Mouse (Mus musculus): ENCODE measurements around the gene Grin2d. TPM values are rescaled to one million over a fixed set of nuclear protein-coding genes. Genes with fewer than 3 reads are reported as not detected.

The Grin2d gene
- polyA plus RNA-seq, 1 experiment from 2014 or later = 1.5 TPM

DNA sequence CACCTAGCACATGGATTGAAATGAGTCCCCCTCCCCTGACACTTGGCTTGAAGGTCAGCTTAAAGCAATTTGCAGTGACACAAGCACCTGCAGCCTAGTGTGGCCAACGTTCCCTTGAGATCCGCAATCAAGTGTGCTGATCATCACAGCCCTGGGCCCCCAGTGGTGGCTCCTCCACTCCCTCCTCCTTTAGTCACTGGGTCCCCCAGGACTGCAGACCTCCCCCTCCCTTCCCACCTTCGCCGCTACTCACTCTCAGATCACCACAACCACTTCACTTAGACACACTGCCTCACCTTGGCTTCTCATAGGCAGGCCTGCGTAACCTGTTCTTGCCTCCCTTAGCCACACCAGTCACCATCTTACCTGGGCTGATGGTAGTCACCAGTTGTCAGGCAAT, 72.2 kb downstream of the Grin2d start:
- Histone ChIP-seq H3K4me2 (ENCODE audit: low read length) (no peak overlapping the region), H3K27ac (ENCODE audit: low read length) (no peak overlapping the region), H3K9me3 (ENCODE audit: control insufficient read depth, low read length) (no peaks in the 10 kb centered on the region), H3K27me3 (replicated peaks; ENCODE audit: control insufficient read depth, insufficient read depth, low read length) (no peaks in the 10 kb centered on the region), H3K4me1 (replicated peaks; ENCODE audit: control insufficient read depth, insufficient read depth, low read length) (no peaks in the 10 kb centered on the region), H3K9ac (replicated peaks; ENCODE audit: low read depth, low read length) (no peak overlapping the region), H3K36me3 (ENCODE audit: control insufficient read depth, insufficient read depth) (peaks cover 30% of the 10 kb centered on the region), H3K4me3 (replicated peaks; ENCODE audit: low read length) (no peak overlapping the region)
- no peak for ATAC-seq
- WGBS = 70% methylated on average over 5 of the region's 5 CpGs

- no peak for ATAC-seq
Observed at GRCm38 (mm10) chr7:45802551-45802950, 75.6 kb downstream of the Grin2d start.

DNA sequence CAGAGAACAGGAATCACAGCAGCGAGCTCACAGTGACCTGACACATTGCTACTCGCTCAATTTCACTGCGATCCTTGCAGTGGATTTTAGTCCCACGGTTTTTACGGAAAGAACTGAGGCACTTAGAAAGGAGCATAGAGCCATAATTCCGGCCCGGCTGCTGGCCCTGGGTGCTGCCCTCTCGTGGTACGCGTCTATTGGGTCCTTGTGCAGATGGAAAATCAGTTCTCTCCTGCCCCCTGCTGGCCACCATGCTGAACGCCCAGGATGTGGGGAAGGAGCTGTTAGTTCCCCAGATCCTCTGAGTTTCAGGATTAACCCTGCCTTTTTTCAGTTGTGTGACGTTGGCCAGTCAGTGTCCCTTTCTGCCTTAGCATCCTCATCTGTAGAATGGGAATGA, 76.8 kb downstream of the Grin2d start:
- Histone ChIP-seq H3K27ac (ENCODE audit: low read length) (no peak overlapping the region), H3K36me3 (ENCODE audit: control insufficient read depth, insufficient read depth) (peaks cover 8% of the 10 kb centered on the region; the same call in 1 of the 2 replicates), H3K4me3 (replicated peaks; ENCODE audit: low read length) (no peak overlapping the region), H3K9me3 (ENCODE audit: control insufficient read depth, low read length) (no peaks in the 10 kb centered on the region), H3K27me3 (replicated peaks; ENCODE audit: control insufficient read depth, insufficient read depth, low read length) (no peaks in the 10 kb centered on the region), H3K4me1 (replicated peaks; ENCODE audit: control insufficient read depth, insufficient read depth, low read length) (peaks cover 18% of the 10 kb centered on the region), H3K4me2 (ENCODE audit: low read length) (no peak overlapping the region), H3K9ac (replicated peaks; ENCODE audit: low read depth, low read length) (no peak overlapping the region)
- peak; percentile 67 for ATAC-seq
- 4% methylated on average over 12 of the region's 12 CpGs for WGBS

More at GRCm38 (mm10) chr7:45802551-45802950, 75.6 kb downstream of the Grin2d start:
- Histone ChIP-seq H3K4me1 (replicated peaks; ENCODE audit: control insufficient read depth, insufficient read depth, low read length) (peaks cover 11% of the 10 kb centered on the region), H3K9ac (replicated peaks; ENCODE audit: low read depth, low read length) (no peak overlapping the region), H3K4me2 (ENCODE audit: low read length) (no peak overlapping the region), H3K27ac (ENCODE audit: low read length) (no peak overlapping the region), H3K9me3 (ENCODE audit: control insufficient read depth, low read length) (no peaks in the 10 kb centered on the region), H3K27me3 (replicated peaks; ENCODE audit: control insufficient read depth, insufficient read depth, low read length) (no peaks in the 10 kb centered on the region), H3K4me3 (replicated peaks; ENCODE audit: low read length) (no peak overlapping the region), H3K36me3 (ENCODE audit: control insufficient read depth, insufficient read depth) (peaks cover 13% of the 10 kb centered on the region)
- 91% methylated on average over 6 of the region's 6 CpGs for WGBS

DNA sequence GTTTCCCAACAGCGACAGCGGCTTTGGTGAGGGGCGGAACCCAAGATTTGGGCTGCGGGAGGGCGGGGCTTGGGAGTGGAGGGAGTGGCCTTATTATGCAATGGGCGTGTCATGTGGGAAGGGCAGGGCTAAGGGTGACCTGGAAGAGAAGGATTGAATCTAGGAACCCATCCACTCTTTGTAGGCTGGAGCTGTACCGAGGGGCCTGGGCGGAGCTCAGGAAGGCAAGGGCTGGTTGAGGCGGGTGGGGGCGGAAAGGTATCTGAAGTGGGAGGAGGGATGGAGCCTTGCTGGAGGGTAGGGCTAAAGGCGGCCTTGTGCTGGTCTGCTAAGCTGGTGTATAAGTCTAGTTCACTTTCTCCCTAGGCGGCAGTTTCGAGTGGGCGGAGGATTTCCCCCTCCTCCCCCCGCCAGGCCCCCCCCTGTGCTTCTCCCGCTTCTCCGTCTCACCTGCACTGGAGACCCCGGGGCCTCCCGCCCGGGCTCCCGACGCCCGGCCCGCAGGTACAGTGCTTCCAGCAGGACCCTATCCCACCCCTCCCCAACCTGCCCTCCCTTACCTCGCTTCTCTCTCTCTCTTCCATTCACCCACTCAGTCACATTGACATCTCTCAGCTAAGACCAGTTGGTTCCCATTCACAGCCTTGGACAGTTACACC, 77.5 kb downstream of the Grin2d start:
- Histone ChIP-seq H3K4me2 (ENCODE audit: low read length) (no peak overlapping the region), H3K9ac (replicated peaks; ENCODE audit: low read depth, low read length) (no peak overlapping the region), H3K4me3 (replicated peaks; ENCODE audit: low read length) (no peak overlapping the region), H3K36me3 (ENCODE audit: control insufficient read depth, insufficient read depth) (peaks cover 12% of the 10 kb centered on the region; the same call in 1 of the 2 replicates), H3K27ac (ENCODE audit: low read length) (no peak overlapping the region), H3K27me3 (replicated peaks; ENCODE audit: control insufficient read depth, insufficient read depth, low read length) (no peaks in the 10 kb centered on the region), H3K4me1 (replicated peaks; ENCODE audit: control insufficient read depth, insufficient read depth, low read length) (peaks cover 18% of the 10 kb centered on the region), H3K9me3 (ENCODE audit: control insufficient read depth, low read length) (no peaks in the 10 kb centered on the region)
- 34% methylated on average over 16 of the region's 25 CpGs for WGBS
- ATAC-seq = 0 out of 2 replicates have a peak, but pooled peaks have one; percentile 5

GRCm38 (mm10) chr7:45800001-45800400, 78.2 kb downstream of the Grin2d start:
- Histone ChIP-seq H3K27ac (ENCODE audit: low read length) (no peak overlapping the region), H3K4me3 (replicated peaks; ENCODE audit: low read length) (no peak overlapping the region), H3K36me3 (ENCODE audit: control insufficient read depth, insufficient read depth) (peaks cover 18% of the 10 kb centered on the region; the same call in 1 of the 2 replicates), H3K27me3 (replicated peaks; ENCODE audit: control insufficient read depth, insufficient read depth, low read length) (no peaks in the 10 kb centered on the region), H3K9me3 (ENCODE audit: control insufficient read depth, low read length) (no peaks in the 10 kb centered on the region), H3K9ac (replicated peaks; ENCODE audit: low read depth, low read length) (no peak overlapping the region), H3K4me2 (ENCODE audit: low read length) (no peak overlapping the region), H3K4me1 (replicated peaks; ENCODE audit: control insufficient read depth, insufficient read depth, low read length) (peaks cover 18% of the 10 kb centered on the region)
- ATAC-seq = no peak
- 50% methylated on average over 7 of the region's 7 CpGs for WGBS

GRCm38 (mm10) chr7:45798931-45799330, 79.2 kb downstream of the Grin2d start:
- Histone ChIP-seq H3K36me3 (ENCODE audit: control insufficient read depth, insufficient read depth) (peaks cover 21% of the 10 kb centered on the region), H3K9ac (replicated peaks; ENCODE audit: low read depth, low read length) (no peak overlapping the region), H3K9me3 (ENCODE audit: control insufficient read depth, low read length) (no peaks in the 10 kb centered on the region), H3K4me3 (replicated peaks; ENCODE audit: low read length) (no peak overlapping the region), H3K27ac (ENCODE audit: low read length) (no peak overlapping the region), H3K4me1 (replicated peaks; ENCODE audit: control insufficient read depth, insufficient read depth, low read length) (peaks cover 18% of the 10 kb centered on the region), H3K4me2 (ENCODE audit: low read length) (no peak overlapping the region), H3K27me3 (replicated peaks; ENCODE audit: control insufficient read depth, insufficient read depth, low read length) (no peaks in the 10 kb centered on the region)
- WGBS = 58% methylated on average over 7 of the region's 7 CpGs
- no peak for ATAC-seq

- H3K4me3 ChIP-seq (replicated peaks; ENCODE audit: low read length) = peak overlapping the region; percentile 31
- no peak for ATAC-seq
- H3K27ac ChIP-seq (ENCODE audit: low read length) = no peak overlapping the region
- H3K9ac ChIP-seq (replicated peaks; ENCODE audit: low read depth, low read length) = peak overlapping the region; percentile 24; the same call in 1 of the 2 replicates
- no peaks in the 10 kb centered on the region for H3K27me3 ChIP-seq (replicated peaks; ENCODE audit: control insufficient read depth, insufficient read depth, low read length)
- peak overlapping the region; percentile 51; the same call in 1 of the 2 replicates for H3K4me2 ChIP-seq (ENCODE audit: low read length)
- H3K36me3 ChIP-seq (ENCODE audit: control insufficient read depth, insufficient read depth) = peaks cover 23% of the 10 kb centered on the region
- H3K9me3 ChIP-seq (ENCODE audit: control insufficient read depth, low read length) = no peaks in the 10 kb centered on the region
- WGBS = 2% methylated on average over 19 of the region's 19 CpGs
- H3K4me1 ChIP-seq (replicated peaks; ENCODE audit: control insufficient read depth, insufficient read depth, low read length) = peaks cover 18% of the 10 kb centered on the region
Observed at GRCm38 (mm10) chr7:45798511-45798836, 79.7 kb downstream of the Grin2d start.

- Histone ChIP-seq H3K27ac (ENCODE audit: low read length) (no peak overlapping the region), H3K9ac (replicated peaks; ENCODE audit: low read depth, low read length) (peak overlapping the region; percentile 24), H3K27me3 (replicated peaks; ENCODE audit: control insufficient read depth, insufficient read depth, low read length) (no peaks in the 10 kb centered on the region), H3K4me1 (replicated peaks; ENCODE audit: control insufficient read depth, insufficient read depth, low read length) (peaks cover 18% of the 10 kb centered on the region), H3K36me3 (ENCODE audit: control insufficient read depth, insufficient read depth) (peaks cover 21% of the 10 kb centered on the region), H3K9me3 (ENCODE audit: control insufficient read depth, low read length) (no peaks in the 10 kb centered on the region), H3K4me2 (ENCODE audit: low read length) (peak overlapping the region; percentile 51), H3K4me3 (replicated peaks; ENCODE audit: low read length) (peak overlapping the region; percentile 31)
- WGBS = 2% methylated on average over 58 of the region's 60 CpGs
- ATAC-seq = no peak
Observed at GRCm38 (mm10) chr7:45797661-45798510, 80.3 kb downstream of the Grin2d start.

GRCm38 (mm10) chr7:45796950-45797349, 81.2 kb downstream of the Grin2d start:
- H3K9me3 ChIP-seq (ENCODE audit: control insufficient read depth, low read length) = no peaks in the 10 kb centered on the region
- H3K9ac ChIP-seq (replicated peaks; ENCODE audit: low read depth, low read length) = no peak overlapping the region
- H3K36me3 ChIP-seq (ENCODE audit: control insufficient read depth, insufficient read depth) = peaks cover 24% of the 10 kb centered on the region
- WGBS = 43% methylated on average over 6 of the region's 6 CpGs
- no peak overlapping the region for H3K4me2 ChIP-seq (ENCODE audit: low read length)
- H3K27ac ChIP-seq (ENCODE audit: low read length) = no peak overlapping the region
- H3K4me1 ChIP-seq (replicated peaks; ENCODE audit: control insufficient read depth, insufficient read depth, low read length) = peaks cover 18% of the 10 kb centered on the region
- no peak overlapping the region for H3K4me3 ChIP-seq (replicated peaks; ENCODE audit: low read length)
- no peaks in the 10 kb centered on the region for H3K27me3 ChIP-seq (replicated peaks; ENCODE audit: control insufficient read depth, insufficient read depth, low read length)
- ATAC-seq = no peak
